Mouse (Mus musculus) liver (tissue): ENCODE measurements at regions not wholly inside any gene's neighbourhood (a gene's known extent, or its start where the extent isn't known, plus 50 kb on each side); places are given as distances from the start of the nearest gene placed in this dataset.

ENCODE experiments used
- DNase-seq: peaks from one replicate; pipeline ENCODE4 v3.0.0-alpha.2; 2020; ENCODE audit warnings: mixed read lengths

DNA sequence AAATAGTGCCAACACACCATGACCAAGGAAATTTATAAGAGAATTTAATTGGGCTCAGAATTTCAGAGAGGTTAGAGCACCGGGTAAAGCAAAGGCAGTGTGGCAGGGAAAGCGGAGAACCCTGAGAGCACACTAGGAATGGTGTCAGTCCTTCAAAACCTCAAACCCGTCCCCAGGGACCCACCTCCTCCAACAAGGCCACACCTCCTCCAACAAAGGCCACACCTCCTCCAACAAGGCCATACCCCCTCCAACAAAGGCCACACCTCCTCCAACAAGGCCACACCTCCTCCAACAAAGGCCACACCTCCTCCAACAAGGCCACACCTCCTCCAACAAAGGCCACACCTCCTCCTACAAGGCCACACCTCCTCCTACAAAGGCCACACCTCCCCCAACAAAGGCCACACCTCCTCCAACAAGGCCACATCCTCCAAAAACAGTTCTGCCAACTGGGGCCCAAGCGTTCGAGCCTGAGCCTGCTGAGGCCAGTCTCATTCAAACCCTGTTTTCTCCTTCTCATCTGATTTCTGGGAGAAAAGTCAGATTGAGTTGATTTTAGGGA lies 109.8 kb upstream of the Zfp217 start:
- no peak for DNase-seq

DNA sequence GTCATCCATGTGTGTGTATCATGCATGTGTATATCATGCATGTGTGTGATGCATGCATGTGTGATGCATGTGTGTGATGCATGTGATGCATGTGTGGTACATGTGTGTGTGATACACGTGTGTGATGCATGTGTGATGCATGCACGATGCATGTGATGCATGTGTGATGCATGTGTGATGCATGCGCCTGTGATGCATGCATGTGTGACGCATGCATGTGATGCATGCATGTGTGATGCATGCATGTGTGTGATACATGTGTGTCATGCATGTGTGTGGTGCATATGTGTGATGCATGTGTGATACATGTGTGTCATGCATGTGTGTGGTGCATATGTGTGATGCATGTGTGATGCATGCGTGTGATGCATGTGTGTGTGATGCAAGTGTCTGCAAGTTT lies 108.1 kb upstream of the Zfp217 start:
- no peak for DNase-seq

DNA sequence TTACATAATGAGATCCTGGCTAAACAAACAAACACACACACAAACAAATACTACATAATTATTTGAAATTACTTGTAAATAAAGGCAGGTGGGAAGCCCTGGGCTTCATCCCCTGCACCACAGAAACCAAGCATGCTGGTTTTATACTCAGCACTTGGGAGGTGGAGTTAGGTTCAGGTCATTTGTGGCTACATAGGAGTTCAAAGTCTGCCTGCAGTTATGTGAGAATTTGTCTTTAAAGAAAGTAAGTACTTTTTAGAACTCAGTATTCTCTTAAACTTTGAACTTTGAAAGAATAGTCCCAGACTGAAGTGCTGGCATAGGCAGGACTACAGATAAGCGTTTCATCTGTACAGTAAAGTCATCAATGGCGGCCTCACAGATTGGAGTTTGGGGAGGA lies 107.6 kb upstream of the Zfp217 start:
- no peak for DNase-seq

DNA sequence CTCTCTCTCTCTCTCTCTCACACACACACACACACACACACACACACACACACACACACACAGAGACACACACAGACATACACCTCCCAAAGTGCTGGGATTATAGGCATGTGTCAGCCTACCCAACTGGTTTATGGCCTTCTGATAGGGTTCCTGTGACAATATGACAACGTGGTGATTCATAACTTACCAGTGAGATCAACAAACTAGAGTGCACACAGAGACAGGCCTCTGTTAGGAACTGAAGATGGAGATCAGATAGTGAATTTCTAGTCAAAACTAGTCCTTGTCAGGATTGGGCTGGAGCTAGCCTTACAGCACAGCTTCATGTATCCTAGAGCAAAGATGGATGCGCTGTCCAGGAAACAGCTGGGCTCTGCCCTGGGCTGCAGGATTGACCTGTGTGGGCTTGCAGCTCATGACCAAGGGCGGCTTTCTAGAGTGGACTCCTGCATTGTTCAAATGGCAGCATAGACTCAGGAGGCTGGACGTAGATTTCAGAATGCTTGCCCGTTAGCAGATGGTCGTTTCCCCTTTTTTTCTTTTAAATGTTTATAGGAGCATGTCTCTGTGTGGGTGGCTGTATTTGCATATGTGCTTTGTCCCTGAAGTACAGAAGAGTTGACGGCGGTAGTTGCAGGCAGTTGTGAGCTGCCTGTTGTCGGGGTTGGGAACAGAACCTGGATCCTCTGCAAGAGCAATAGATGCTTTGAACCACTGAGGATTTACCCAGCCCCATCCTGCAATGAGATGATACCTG lies 106.0 kb upstream of the Zfp217 start:
- no peak for DNase-seq

DNA sequence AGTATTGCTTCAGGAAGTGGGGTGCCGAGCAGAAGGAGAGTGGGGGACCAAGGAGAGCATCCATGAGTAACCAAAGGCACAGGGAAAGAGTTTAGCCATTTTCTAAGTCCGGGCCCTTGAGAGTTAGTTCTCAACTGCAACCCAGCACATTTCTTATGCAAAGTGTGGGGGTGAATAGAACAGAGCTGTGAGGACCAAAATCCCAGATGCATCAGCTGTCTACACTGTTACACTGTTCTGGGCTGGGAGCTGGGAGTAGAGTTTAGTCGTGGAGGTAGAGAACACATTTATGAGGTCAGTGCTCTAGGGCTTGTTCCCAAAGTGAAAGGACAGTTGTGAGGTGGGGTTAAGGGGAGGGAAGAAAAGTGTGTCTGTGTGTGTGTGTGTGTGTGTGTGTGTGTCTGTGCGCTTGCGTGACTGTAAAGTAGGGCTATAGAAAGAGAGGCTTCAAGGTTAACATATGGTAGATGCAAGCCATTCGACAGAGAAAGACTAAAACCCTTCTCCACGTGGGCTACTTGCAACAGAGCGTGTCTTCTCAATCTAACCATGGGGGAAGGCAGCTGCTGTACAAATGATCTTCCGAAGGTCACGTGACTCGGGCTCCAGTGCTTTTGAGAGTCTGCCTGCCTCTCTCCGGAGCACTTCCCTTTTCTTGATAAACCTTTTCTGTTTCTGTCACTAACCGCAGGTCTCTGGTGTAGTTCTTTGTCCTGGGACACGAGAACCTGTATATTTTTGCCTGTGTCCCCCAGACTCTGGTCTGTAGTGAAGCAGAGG lies 104.5 kb upstream of the Zfp217 start:
- DNase-seq = peak; percentile 55

DNA sequence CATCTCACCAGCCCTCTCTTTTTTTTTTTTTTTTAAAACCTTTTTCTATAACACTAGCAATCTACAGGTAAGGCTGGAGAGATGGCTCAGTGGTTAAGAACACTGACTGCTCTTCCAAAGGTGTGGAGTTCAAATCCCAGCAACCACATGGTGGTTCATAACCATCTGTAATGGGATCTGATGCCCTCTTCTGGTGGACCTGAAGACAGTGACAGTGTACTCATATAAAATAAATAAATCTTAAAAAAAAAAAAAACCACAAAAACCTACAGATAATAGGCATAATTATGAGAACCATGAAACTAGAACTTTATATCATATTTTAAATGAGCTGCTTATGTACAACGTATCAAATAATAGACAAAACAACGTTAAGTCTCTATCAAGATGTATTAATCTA lies 102.8 kb upstream of the Zfp217 start:
- no peak for DNase-seq

DNA sequence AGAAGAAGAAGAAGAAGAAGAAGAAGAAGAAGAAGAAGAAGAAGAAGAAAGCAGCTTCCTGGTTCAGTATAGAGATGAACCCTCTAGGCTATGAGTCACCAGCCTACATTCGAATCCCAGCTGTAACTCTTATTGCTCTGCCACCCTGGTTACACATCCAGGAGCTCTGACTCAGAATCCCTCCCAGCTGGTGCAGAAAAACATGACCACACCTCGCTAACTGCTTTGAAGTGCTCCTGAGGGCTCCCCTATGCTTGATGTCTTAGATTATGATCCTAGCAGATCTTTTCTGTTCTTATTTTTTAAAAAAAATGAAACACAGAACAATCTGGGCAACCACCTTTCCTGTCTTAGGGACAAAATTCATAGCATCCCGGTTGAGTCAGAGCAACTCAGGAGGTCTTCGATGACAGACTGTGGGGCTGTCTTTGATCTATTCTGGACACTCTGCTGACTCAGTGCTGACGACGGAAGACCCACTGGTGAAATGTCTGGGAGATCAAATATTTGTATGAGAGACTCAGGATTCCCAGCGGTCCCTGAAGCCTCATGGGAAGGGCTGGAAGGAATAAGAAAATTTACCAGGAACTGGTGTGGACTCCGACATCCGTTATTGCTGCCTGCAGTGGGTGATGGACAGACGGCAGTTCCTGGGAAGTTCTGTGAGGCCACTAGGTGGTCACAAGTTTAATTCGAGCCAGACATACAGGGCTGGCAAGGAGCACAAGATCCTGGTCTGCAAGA lies 100.0 kb upstream of the Zfp217 start:
- no peak for DNase-seq

DNA sequence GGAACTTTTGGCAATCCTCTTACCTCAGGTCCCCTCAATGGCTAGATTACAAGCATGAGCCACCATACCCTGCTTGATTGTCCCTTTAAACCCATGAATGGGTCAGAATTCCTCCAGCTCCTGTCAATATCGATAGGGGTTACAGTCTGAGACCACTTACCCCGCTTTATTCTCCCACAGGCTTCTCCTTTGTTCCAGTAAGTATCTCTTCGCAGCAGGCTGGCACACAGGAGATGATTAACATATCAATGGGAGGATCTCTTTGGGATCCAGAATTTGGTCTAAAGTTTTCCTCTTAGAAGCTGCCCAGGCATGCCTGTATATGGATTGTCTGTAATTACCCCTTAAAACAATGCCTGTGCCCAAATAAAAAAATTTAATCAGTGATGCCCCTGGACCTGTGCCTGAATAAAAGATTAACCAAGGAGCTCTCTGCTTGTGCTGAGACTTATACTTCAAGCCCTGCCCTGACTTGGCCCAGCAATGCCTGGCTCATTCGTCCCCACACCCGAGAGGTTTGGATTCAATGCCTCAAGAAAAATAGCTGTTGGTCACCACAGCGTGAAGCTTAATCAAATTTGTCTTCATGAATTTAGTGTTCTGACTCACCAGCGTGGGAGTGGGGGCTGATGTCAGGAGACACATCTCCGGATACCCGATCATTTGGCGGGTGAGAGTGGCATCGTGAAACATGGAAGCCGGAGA lies 97.9 kb upstream of the Zfp217 start:
- no peak for DNase-seq

DNA sequence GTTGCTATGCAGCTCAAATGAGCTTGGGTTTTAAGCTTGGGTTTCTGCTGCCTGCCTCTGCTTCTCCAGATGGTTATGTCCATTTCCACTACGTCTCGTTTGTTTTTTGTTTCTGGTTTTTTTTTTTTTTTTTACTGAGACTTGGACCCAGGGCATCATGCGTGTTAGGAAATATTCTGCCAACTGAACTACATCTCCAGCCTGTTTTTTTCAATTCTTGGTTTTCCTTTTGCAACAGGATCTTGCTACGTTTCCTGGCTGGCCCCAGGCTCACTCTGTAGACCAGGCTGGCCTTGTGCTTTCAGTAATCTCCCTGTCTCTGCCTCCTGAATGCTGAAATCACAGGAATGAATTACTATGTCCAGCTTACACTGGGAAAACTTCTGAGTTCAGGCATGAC lies 96.2 kb upstream of the Zfp217 start:
- DNase-seq = no peak

DNA sequence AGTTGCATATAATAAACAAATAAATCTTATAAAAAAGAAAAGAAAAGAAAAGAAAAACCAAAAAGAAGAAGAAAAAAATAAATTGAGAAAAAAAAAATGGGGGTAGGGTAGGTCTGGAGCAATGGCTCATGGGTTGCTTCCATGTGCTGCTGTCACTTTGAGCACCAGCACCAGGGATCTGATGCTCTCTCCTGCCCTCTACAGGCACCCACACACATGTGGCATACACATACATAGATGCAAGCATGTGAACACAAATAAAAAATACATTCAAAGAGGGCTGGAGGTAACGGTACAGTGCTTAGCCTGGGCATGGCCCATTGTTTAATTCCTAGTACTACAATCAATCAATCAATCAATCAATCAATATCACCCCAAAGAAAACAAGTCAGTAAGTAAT lies 90.1 kb upstream of the Zfp217 start:
- DNase-seq = peak; percentile 45

DNA sequence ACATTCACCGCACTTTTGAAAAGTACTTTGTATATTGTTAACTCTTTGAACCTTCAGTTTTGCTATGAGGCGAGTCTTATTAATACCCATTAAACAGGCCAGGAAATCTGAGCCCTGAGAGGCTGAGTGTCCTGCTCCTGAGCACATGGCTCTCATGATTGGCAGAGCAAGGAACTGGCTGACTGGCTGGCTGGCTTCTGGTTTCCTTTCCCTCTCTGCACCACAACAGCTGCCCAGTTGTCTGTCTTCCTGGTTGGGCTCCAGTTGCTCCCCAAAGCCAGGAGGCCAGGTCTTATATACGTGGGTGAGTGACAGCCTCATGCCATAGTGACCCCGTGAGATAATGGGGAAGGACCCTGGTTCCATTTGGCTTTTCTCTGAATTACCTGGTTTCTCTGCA lies 85.5 kb upstream of the Zfp217 start:
- no peak for DNase-seq

DNA sequence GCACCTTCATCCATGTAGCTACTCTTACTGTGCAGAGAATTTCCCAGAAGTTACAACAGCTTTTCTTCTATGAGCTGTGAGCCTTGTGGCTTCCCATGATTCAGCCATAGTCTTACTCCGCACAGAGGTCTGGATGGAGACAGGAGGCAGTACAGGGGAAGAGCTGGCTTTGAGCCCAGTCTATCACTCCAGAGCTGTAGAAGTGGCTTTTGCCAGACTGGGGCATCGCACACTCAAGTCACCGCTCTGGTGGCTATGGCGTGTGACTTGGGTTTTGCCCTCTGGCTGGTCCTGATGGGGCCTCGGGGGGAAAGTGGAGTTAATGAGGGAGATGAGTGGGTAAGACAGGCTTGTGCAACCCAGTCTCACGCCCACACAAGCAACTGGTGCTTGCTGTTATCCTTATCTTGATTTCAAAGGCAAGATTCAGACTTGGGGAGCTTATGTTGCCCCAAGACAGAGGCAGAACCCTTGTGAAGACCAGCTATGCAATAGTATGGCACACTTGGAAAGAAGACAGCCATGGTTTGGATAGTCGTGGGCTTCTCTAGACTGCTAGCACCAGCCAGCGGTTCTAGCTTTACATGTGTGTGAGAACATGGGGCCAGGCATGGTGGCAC lies 81.7 kb upstream of the Zfp217 start:
- DNase-seq = no peak

DNA sequence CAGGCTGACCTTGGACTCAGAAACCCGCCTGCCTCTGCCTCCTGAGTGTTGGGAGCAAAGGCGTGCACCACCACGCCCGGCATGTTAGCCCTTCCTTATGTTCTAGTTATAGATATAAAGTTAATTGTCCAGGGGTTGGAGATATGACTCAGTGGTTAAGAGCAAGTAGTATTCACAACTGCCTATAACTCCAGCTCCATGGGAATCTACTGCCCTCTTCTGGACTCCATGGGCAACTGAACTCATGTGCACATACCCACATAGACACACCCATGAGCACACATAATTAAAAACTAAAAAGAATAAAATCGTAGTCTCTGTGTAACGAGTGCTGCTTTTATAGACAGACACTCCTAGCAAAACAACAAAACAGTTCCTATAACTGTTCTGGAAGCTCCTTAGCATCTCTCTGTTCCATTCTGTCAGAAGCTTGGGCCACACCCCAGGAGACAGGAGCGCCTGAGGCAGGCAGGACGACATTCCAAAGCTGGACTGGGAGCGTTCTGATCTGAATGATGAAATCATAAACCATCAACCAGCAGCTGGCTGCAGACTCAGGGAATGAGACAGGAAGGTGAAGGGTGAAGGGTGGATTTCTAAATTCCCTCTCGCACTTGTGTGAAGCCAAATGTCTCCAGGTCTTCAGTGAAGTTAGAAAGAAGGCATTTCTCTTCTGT lies 80.6 kb upstream of the Zfp217 start:
- no peak for DNase-seq

DNA sequence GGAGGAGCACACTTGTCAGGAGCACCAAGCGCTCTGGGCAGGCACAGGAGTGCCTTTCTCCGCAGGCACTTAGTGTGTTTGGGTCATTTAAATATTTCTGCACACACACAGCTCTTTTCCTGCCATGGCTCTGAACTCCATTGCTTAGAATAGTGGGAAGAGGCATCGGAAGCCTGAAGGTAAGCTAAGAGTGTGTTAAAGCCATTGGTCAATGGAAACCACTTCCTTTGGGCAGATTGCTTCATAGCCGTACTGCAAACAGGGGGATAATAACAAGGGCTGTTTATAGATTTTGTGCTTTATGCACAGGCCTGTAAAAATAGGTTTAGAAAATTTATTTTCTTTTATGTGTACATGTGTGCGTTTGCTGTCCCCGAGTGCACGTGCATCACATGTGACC lies 76.0 kb upstream of the Zfp217 start:
- no peak for DNase-seq

DNA sequence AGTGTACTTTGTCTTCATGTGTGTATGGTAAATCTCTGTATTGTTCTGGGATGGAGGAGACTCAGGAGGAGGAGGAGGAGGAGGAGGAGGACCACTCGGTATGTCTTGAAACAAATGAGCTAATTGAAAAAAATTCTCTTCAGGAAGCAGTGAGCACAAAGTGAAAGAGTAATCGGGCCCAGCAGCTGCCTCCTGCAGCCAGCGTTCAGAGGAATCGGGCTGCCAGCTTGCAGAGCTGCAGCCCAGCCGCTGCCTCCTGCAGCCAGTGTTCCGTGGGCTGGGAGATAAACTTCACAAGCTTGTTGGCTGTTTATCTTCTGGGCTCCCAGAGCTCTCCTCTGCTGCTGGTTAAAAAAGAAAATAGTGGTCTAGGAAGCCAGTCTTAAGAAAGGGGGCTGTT lies 74.9 kb upstream of the Zfp217 start:
- peak; percentile 64 for DNase-seq

DNA sequence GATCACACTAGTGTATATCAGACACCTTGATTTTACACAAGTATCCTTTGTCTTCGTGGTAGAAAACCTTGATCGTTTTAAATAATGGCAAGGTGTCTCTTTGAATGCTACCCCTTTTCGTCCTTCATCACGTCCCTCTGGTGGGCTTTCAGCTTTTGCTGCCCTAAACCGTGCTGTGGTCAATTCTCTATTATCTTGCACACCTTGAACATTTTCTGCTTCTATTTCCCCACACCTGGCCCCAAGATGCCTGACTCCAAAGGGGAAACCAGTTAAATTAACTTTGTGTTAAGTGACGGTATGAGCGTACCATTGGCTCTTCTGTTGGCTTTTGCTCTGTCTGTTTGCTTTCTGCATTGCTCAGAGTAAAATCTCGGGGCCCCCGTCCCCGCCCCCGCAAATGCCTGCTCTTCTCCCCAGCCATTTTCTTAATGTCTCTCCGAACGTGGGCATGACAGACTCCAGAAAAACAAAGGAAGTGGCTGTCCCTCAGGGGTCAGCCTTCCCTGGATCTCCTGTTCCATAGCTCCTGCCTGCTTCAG lies 74.2 kb upstream of the Zfp217 start:
- no peak for DNase-seq

DNA sequence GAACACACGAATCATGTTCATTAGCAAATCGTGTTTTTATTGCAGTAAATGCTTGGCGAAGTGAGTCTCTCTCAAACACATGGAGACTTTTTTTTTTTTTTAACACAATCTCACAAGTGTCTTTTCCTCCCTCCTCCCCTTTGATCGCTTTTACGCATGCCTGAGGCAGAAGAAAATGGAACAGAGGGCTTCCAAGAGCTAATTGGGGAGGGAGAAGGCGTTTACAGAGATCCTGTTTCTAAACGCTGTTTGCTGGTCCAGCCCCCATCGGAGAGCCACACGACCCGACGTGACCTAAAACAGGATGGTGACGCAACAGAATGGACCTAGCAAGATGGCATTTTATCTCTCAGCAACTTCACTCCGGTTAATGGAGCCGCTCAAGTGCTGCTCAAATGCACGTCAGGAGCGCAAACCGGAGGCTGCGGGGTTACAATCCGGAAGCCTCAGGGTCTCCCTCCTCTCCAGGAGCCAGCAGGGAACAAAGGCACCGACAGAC lies 73.0 kb upstream of the Zfp217 start:
- DNase-seq = peak; percentile 60

DNA sequence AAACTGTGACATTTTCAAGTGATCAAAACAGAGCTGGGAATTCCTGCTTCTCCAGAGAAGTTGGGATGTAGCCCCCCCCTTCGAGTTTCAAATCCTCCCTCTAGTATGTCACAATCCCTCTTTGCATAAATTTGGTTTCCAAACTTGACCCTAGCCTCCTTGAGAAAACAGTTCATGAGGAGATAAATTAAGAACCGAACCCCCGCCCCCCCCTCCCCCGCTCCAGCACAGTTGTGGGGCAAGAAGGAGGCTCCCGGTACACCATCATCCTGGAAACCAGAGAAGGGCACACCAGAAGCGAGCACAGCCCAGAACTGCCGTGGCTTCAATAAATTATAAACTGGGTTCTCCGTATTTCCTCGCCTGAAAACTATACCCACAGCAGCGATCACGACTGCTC lies 72.5 kb upstream of the Zfp217 start:
- no peak for DNase-seq

DNA sequence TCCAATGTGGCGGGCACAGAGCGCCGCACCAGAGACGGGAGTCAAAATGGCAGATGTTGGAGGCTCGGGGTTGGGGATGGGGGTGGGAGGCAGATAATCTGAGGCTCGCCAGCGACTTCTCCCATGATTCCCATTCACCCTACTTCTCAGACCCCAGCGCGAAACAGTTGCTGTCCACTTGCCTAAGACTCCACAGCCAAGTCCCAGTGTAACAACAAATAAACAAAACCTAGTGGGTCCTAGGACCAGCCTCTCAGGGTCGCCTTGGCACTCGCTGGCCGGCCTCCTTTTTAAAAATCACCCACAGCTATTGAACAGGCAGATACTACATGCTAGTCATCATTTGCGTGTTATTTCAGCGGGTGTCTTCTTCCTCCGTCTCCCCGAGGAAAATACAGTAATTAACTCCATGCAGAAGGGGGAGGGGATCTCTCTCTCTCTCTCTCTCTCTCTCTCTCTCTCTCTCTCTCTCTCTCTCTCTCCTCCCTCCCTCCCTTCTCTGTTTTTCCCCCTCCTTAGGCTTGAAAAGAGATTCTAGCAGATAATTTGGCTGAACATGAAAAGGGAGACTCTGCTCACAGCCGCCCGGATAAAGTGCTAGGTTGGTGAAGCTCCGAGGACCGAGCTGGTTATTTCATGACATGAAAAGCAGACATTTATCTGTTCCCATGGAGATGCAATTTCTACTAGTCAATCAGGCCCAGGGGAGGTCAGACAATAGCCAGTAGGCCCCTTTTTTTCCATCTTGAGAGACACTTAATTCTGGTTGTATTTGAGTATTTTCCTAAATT lies 71.9 kb upstream of the Zfp217 start:
- peak; percentile 34 for DNase-seq

DNA sequence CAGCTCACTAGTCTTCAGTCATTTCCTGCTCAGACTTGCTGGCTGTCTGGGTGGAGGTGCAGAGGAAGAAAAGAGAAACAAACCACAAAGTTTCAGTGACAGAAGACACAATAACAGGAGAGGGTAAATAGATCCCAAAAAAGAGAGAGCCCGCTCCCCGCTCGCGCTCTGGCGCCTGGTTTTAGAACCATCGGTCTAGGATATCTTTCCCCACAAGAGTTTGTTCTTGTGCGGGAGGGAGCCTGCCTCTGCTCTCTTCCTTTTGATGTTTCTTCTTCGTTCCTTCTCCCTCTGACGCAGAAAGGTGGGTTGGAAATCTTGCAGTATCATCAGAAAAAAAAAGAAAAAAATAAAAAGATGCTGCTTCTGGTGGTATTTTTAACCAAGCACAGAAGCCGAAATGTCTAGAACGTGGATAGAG lies 71.3 kb upstream of the Zfp217 start:
- no peak for DNase-seq
